In the genomic region with DNA sequence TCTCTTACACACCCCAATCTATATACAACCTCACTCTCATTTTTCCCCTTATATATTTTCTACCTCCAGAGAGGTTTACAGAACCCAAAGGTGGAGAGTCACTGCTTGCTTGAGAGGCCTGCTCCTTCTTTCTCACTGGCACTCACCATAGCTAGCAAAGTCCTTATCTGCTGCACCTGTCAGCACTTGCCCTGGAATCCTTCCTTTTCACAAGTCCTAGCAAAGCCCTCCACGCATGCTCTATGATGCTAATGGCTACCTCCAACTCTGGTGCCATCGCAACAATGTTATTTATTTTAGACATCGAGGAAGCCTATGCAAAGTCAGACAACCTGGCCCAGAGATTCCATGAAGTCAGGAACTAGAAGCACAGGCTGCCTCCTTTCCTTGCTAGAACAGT, we compare ENCODE assay signal across 1 mouse cellular context.
TF ChIP-seq lines count a peak whose summit lies in the region.

No protein-coding gene starts in this region.

TF ChIP-seq in MEL, 35 proteins besides CTCF, POLR2A, EP300 and RAD21 (continued from another document):
- TF ChIP-seq SMC3 (IDR thresholded peaks at IDR 0.05; ENCODE audit: low read depth, low read length) = no peak
- TF ChIP-seq MEF2A (IDR thresholded peaks at IDR 0.05; ENCODE audit: extremely low read depth, insufficient replicate concordance, low read depth, low read length, poor library complexity, severe bottlenecking) = no peak
- TF ChIP-seq RCOR1 (IDR thresholded peaks at IDR 0.05; ENCODE audit: low read depth, low read length) = no peak; the same call in none of the 2 replicates
- TF ChIP-seq JUND (IDR thresholded peaks at IDR 0.05; ENCODE audit: low read depth, low read length) = 0 out of 2 replicates have a peak, but pooled peaks have one; percentile 29
